Mouse (Mus musculus) heart, postnatal 0 days (tissue): Measurements from ENCODE around the gene Mill2.

Experiments used
- CTCF ChIP-seq: IDR thresholded peaks from 2 replicates; pipeline ENCODE4 v1.5.1; 2016; ENCODE audit warnings: antibody characterized with exemption, control low read depth, low read depth
- EP300 ChIP-seq: IDR thresholded peaks from 2 replicates; pipeline ENCODE4 v1.6.1; 2016; ENCODE audit warnings: antibody characterized with exemption, low read depth

DNA sequence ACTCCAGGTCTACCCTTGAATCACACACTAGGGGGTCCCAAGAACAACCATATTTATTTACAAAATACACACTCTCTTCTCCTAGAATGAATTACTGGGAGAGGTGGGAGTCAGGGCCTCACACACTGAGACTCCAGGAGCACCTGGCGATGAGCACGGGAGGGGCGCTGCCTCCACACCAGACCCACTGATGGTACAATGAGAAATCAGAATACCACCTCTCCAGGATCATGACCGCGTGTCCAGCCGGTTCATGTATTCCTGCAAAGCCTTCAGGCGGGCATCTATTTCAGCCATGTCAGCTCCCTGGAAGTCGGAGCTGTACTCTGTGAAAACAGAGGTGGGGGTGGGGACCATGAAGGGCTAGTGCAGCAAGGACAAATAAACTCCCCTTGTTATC is 51.1 kb downstream of the Mill2 start:
- TF ChIP-seq CTCF = no peak
- TF ChIP-seq EP300 = no peak
